Mouse (Mus musculus) kidney, postnatal 36 days (tissue): ENCODE data around the gene Gm20388.

Source experiments
- DNase-seq, 2 experiments: peaks; one replicate each; pipeline ENCODE4 v3.0.0; 2021 to 2022; ENCODE audit warnings: mixed read lengths in 2 of 2

The Gm20388 gene

DNA sequence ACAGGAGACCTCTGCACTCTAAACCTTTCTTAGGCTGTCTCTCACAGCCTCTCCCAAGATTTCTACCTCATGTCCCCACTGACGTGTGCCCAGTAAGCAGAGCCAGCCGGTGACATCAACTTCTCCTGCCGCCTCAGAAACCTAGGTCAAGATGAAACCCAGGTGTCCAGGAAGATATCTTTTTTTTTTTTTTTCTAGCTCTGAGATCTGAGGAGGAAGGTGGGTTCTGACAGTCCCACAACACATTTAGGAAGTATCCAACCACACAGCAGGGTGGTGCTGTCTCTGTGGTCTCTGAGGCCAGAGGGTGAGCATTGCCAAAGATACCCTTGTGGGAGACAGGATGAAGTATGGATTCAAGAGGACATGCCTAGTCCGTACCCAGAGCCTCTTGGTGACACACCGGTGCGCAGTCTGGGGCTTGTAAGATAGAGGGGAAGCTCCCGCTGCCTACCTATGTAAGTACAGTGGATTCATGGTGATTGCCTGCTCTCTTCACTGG lies 1246.4 kb downstream of the Gm20388 start:
- DNase-seq: no peak

DNA sequence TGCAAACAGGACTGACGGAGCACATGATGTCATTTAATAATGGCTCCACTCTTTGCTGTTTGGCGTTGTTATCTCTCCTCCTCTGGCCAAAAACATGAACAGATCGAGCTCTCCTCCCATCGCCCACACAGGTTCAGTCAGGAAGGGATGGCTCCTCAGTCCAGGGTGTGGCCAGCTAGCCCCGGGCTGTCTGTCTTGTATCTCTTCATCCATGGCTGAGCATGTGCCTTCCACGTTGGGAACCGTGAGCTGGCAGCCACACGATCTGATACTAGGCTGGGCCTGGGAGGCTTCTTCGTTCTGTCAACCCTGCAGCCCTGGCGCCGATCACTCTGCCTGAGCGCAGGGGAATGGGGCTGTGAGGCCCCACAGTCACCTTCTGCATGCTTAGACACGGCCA lies 1248.2 kb downstream of the Gm20388 start:
- DNase-seq: no peak

DNA sequence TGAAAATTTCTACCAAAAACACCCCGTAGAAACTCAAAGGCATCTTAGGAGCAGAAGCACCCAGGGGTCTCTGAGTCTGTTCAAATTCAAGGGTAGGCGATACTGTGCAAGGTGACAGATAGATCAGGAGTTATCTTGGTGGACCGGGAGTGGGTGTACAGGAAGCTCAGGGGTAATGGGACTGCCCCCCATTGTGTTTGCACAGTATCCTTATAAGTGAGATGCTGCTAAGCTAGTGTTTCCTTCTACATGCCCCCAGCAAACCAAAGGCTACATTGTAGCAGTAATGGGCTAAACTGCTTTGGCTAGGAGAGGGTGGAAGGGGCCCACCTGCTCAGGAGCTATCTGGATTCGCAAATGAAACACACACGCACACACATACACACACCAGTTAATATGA lies 1250.8 kb downstream of the Gm20388 start:
- no peak for DNase-seq

DNA sequence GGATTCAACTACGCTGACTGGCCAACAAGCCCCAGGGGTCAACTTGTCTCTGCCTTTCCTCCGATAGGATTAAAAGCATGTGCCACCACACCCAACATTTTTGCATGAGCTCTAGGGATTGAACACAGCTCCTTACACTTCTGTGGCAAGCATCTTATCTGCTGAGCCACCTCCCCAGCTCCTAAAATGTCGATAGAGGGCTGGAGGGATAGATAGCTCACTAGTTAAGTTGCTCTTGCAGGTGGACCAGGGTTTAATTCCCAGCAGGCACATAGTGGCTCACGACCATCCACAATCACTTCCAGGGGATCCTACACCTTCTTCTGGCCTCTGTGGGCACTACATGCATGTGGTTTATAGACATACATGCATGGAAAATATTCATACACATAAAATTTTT lies 1251.8 kb downstream of the Gm20388 start:
- DNase-seq: no peak

DNA sequence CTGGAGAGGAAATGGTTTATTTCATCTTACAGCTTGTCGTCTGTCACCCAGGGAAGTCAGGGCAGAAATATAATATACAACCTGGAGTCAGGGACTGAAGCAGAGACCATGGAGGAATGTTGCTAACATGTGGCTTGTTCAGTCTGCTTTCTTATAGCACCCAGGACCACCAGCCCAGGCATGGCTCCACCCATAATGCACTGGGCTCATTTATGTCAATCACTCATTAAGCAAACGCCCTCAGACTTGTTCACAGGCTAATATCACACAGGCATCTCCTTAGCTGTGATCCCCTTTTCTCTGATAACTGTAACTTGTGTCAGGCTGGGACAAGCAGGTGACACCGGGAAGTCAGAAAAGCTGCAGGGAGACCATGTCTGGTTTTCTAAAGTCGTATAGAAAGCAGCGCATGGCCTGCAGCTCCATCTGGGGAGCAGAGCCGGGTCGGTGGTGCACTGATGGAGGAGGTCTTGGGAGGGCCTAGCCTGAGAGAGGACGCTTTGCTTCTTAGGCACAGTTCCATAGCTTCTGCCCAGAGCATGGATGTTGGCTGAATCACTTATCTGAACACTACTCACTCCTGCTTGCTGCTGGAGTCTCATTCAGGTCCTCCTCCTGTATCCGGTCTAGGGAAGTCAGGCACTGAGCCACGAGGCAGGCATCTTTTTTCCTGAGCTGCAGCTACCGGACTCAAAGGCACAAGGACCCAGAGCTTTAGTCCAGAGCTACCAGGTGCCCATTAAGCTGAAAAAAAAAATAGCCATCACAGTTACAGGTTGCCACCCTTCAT lies 1252.5 kb downstream of the Gm20388 start:
- peak; percentile 29 to 36 for DNase-seq

DNA sequence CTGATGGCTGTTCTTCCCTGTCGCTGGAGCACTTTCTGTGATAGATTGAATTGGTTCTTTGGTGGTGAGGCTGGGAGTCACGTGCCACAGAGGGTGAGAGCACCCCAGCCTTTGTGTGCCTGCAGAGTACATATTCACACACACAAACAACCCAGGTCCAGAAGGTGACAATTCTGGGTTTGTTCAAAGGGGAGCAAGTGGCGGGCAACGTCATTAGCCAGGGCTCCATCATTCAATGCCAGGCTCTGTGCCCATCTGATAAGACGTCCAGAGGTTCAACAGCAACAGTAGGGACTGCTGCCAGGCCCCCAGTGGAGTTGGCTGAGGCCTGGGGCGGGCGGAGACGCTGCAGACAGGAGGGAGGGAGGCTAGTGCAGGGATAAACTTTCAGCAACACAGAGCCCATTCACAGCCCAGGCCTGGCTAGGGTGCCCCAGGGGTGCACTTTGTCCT lies 1253.4 kb downstream of the Gm20388 start:
- peak; percentile 67 to 72 for DNase-seq

DNA sequence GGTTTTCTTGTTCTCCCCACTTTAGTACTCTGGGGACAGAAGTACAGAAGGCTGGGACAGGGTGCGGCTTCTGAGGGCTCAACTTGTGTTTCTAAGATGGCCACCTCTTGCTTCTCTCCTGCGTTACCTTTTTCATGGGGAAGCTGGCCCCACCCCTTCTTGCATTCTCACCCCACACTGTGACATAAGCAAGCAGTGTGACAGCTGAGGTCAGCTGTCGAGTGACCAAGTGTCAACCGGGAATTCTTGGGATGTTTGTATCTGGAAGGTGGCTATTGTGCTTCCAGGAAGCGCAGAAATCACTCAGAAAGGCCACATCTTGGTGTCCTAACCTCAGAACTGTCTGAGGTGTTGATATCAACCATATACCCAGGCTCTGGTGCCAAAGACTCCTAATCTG lies 1257.4 kb downstream of the Gm20388 start:
- DNase-seq: no peak

DNA sequence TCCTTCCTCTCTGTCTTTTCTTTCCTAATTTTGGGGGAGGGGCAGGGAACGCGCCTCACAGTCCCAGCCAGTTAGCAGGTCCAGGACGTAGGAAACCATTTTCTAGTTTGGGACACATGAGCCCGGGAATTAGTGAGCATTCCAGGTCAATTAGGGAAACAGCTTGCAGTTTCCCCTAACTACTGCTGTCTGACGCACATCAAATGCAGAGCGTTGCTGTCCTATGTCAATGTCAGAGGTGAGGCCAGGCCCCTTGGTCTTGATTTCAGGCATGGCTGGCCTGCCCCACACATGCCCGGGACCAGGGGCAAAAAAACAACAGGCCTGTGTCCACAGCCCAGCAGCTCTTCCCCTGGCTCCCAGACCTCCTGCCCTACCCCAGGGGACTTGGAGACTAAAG lies 1259.5 kb downstream of the Gm20388 start:
- no peak for DNase-seq

DNA sequence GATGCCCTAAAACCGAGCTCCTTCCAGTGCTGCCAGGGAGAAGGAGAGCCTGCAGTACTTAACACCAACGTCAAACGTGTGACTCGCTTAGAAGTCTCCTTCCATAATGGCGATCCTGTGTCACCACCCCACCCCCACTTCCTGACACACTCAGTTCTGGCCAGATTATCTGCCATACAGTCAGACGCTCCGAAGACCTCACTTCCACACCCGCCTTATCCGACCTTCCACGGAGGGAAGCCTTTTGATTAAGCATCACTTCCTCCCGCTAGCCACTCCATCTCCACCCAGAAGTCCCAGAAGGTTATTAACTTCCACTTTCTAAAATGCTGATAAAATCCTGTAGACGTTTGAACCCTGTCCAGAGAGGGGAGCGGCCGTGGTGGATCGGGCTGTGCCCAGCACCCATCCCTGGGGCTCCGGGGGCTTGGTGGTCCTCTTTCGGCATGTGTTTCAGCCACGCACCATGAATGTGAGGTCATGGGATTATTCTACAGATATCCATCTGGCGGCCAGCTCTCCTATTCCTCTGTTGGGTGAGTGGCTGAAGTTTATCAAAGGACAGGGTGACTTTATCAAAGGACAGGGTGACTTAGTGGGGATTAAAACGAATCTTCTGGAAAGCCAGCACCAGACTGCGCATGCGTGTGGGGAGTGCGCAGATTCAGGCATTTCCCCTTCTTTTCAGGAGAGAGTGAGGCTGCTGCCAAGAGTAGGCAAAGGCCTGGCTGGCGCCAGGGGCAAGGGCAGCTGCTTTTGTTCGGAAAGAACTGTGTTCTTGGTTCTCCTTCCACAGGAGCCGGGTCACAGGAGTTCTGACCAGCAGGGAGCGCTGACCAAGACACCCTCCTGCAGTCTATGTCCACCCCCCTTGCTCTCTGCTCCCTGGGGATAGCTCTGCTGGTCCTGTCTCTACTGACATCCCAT lies 1260.2 kb downstream of the Gm20388 start:
- DNase-seq: peak; percentile 51 to 65

DNA sequence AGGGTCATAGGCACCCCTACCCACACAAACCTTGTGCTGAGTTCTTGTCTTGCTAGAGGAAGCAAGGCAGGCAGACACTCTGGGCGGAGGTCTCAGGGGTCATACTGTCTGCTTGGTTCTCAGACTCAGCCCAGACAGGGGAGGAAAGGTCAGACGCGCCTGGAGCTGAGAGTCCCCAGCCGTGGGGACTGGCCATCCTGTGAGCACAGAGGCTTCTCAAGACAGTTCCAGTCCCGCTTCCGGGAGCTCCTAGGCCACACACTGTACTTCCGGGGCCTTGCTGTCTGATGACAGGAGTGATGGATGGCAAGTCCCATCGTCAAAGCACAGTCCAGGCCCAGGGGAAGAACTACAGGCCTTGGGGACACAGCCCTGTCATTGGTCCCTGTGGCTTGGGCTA lies 1261.9 kb downstream of the Gm20388 start:
- DNase-seq: no peak

DNA sequence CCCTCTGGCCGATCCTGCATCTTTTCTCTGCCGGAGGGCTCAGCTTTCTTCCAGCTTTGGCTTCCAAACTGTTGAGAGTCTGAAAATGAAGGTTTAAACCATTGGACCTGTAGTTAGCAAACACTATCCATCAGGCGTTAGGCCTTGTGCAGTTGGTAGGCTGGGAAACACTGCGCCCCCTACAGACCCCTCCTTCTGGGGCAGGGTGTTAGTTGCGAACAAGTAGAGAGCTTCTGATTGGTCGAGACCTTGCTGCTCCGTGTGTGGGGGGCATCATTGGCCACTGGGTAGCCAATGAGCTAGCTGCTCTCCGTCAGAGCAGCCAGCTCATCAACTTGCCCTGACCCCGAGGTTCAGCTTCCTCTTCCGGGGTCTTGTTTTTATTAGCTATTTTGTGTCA lies 1263.5 kb downstream of the Gm20388 start:
- peak; percentile 65 to 66 for DNase-seq

DNA sequence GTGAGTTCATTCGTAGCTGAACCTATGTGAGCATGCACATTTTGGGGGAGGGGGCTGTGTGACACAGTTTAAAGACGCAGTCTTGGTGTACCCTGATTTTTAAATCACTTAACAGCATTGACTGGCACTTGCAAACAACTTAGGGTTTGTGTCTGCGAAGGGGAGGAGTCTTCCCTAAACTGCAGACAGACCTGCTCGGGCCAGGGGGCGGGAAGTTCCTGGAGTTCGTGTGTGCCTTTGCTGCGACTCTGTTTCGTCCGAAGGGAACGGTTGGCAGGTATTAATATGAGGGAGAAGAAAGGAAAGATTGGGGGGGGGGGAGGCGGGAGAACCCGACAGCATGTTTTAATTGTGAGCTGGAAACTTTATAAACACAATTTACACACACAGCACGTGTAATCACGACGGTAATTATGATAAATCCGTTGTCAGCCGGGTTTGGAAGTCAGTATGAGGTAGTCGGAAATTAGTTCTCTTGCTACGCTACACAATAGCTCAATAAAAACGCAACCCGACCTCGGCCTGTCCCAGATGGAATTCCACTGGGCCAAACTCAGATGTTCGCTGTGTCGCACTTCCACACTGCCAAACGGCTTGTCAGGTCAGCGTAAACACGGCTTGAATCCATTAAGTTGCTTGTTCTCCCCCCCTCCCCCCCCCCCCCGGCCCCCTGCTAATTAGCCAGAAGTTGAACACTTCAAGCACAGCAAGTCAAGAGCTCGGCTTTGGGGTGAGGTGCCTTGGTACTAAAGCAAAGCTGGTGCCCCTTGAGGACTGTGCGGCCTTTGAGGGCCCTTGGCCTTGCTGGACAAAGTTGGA lies 1264.3 kb downstream of the Gm20388 start:
- DNase-seq: peak in 1 of 2 experiments; percentile 12

DNA sequence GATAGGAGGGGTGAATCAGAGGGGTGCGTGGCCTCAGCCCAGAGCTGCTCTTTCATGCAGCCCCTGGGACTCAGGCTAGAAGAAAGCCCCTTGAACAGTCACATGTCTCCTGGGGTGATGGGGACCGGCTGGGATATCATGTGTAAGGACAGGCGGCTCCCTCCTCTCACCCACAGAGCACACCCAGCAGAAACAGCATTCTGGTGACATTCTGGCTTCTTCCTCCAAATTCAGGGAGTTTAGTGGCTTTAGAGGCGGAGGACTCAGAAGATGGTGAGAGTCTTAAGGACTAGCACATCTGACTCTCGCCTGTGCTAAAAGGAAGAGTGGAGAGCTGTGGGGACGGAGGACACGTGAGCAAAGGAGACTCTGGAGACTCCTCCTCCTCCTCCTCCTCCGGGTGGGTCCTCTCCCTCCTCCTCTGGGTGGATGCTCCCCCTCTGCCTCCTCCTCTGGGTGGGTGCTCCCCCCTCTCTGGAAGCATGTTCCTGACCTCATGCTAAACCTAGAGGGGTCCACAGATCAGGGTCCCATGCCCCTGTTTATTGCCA lies 1265.0 kb downstream of the Gm20388 start:
- no peak for DNase-seq

DNA sequence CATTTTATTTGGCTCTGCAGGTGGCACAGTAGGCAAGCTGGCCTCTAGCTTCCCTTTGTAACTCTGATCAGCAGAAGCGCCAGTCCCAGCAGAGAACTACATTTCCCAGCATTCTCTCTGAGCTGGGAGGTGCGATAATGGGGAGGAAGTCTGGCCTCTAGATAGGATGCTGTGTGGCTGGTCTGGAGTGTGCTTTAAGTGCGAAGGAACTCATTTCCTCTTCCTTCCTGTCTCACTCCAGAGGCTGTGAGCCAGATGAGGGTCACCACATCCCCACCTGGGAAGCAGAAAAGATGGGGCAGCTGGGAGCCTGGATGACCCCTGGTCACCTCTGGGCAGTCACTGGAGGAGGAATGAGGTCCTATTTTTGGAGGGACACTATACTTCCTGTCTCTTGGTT lies 1265.7 kb downstream of the Gm20388 start:
- DNase-seq: peak; percentile 23 to 28

DNA sequence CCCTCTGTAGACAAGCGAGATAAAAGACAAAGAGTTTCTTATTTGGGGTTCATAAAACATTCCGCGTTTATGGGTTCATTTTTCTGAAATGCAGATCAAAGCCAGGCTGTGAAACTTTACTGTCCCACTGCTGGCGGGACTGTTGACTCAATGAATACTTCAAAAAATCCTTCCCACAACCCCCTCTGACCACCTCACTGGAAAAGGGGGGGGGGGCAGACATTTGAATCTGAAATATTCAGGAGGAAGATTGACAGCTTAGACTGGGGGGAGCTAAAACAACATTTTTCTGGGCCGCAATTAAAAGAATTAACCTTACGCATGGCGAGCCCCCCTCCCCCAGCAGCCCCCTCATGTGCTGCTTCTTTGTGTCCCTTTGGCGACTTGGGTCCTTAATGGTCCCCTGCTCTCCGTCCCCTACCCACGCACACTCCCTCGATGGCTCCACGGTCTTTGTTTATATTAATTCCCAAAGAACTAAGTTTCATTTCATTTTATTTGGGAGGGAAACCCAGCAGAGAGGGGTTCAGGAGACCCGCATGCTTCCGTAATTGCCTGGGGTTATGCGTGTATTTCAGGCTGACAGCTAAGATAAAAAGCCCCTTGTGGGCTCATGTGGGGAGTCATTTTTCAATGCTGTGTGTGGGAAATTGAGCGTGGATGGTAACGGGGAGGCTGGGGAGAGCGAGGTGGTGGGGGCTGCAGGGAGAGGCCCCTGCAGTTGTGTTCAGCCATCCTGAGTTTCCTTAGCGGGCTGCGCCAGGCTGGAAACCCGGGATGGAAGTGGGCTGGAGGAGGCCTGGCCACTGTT lies 1270.0 kb downstream of the Gm20388 start:
- DNase-seq: no peak

DNA sequence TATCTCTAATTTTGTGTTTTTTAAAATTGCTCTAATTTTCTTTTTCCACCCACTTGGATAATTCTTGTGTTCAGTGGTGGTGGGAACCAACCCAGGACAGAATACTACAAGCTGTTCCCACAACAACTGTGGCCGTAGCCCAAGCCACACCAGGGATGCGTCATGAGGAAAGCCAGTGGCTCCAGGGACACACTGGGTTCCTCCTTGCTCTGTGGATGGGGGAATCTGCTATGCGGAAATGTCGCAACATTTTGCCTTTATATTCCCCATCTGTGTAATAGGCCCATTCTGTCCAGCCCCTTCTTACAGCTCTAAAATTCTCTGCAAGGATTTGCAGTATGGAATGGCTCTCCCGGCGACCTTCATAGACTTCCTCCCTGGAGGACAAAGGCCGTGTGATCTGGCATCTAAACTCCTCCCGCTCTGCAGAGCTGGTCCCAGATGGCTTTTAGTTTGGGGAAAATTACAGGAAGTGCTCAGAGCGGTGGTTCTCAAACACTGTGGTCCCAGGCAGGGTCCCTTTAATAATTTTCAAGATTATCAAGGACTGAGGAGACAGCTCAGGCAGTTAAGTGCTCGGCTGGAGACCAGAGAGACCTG lies 1270.7 kb downstream of the Gm20388 start:
- DNase-seq: peak in 1 of 2 experiments; percentile 16

DNA sequence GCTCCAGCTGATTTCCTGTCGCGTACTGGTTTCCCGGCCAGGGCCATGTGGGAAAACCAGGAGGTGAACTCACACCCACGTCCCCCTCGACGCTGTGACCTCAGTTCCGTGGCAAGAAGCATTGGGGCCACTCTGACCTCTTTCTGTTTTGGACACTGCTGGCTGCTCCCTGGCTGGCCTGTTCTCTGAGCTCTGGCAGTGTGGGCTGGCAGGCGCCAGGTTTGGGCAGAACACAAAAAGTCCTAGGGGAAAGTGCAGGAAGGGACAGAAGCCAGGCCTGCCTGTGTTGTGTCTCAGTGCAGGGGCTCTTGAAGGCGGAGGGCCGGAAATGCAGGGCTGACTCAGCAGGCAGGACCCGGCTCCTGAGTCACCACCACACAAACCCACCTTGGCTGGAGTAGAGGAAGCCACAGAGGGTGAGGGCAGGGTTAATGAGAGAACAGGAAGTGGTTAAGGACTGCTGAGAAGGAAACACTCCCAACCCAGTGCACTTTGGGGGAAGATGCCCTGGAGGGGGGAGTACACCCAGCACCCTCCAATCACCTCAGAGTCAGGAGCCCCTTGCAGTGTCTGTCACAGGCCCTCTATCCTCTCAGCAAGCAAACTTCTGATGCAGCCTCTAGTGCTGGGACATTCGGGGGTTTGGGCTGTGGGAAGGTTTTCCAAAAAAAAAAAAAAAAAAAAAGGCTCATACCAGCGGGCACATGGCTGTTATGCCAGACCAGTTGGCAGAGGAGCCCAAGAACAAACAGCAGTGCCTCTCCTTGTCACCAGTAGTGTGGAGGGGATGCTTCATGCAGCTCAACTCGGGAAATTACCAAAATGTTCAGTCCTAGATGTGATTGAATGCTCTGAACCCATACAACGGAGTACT lies 1277.1 kb downstream of the Gm20388 start:
- DNase-seq: peak; percentile 61 to 72

DNA sequence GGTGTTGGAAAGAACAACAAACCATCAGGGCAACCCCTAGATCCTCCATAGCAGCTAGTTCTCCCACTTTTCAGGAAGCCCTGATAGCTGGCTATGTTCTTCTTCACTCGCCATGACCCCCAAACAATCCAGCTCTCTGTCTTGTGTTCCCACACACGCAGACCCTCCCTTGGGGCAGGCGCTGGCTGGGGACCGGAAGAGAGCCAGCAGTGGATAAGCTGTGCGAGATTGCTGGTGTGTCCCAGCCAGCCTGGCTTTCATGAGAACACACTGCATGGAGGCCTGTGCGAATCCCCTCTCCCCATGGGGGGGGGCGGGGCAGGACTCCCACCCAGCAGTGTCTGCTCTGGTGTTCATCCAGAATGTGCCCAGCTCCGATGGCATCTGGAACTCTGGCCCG lies 1278.4 kb downstream of the Gm20388 start:
- no peak for DNase-seq

DNA sequence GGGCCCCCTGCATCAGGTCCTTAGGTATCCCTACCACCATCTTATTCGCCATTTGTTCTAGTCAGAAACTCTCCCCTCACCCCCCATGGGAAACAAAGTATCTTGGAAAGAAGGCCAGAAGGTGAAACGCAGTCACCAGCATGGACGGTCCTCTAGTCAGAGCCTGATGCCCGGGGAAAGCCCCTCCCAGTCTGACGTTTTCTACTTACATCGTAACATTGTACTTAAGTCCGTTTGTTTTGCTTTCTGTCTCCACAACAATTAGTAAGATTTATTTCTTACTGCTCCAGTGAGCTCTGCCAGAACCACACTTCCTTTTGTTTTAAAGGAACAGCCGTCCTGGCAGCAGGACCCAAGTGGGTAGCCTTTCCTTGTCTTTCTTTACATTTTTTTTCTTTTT lies 1281.8 kb downstream of the Gm20388 start:
- DNase-seq: peak; percentile 58 to 75

DNA sequence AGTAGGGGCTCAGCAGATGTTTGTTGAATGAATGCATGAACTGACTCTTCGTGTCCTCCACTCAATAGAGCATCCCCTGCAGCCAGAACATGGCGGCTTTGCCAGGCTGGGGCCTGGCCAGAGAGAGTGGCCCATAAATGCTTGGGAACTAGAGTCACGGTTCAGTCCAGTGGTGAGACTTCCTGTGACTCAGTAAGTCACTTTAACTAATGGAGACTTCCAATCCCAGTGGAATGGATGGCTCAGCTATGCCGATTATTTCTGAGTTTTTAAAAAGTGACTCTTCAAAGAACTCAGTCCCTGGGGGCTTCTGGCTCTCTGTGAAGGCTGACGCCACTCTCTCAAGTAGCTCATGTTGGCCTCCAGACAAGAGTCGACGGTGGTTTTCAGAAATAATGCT lies 1285.3 kb downstream of the Gm20388 start:
- no peak for DNase-seq
